Mouse (Mus musculus): ENCODE measurements around the gene Slc35e3. TPM values are rescaled to one million over a fixed set of nuclear protein-coding genes. Genes with fewer than 3 reads are reported as not detected.
"Not testable (repeated sequence)": the region's sequence is repeated elsewhere in the genome, so short reads cannot be mapped to it uniquely, and the experiment has no call there.

The Slc35e3 gene
- polyA plus RNA-seq, 1 experiment from 2014 or later, result 17.5 TPM

DNA sequence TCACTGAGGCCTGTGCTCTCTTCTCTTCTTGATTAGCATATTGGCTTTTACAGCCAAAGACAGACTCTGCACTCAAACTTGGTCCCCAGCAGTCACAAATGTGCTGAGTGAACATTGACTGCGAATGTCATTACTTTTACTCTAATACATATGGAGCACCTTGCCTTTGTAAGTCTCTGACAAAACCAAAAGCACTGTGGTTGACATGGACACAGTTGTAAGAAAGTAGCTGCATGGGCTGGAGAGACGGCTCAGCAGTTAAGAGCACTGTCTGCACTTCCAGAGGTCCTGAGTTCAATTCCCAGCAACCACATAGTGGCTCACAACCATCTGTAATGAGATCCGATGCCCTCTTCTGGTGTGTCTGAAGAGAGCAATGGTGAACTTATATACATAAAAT, 12.2 kb upstream of the Slc35e3 start:
- WGBS, result 93% methylated on average over 3 of the region's 3 CpGs
- peaks cover 86% of the 10 kb centered on the region for H3K36me3 ChIP-seq
- H3K27me3 ChIP-seq; H3K4me2 ChIP-seq; ATAC-seq (ENCODE audit: borderline replicate concordance, extremely low read depth, low FRiP score, low TSS enrichment); H3K4me1 ChIP-seq; H3K9ac ChIP-seq; H3K4me3 ChIP-seq; H3K9me3 ChIP-seq; H3K27ac ChIP-seq: not testable (repeated sequence)

DNA sequence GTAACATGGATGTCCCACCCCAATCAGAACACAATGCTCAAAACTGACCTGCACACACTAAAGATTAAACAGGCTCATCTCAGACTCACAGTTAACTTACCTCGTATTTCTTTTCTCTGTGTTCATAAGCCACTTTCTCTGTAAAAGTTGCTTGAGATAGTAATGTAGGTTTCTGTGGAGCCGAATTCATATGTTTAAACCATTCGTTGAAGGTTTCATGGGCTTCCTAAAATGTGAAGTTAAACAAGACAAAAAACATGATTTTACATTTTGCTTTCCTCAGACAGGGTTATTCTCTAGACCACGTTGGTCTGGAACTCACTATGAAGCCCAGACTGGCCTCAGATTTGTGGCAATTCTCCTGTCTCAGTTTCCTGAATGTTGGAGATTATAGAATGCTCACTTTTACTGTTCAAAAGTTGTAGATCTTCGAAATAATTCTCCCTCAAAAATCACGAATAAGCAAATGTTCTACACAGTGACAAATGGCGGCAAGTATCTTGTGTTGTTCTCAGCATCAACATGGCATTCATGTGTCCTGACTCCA, 11.7 kb upstream of the Slc35e3 start:
- WGBS, result 93% methylated on average over 7 of the region's 7 CpGs
- Histone ChIP-seq H3K27me3 (no peaks in the 10 kb centered on the region), H3K4me2 (no peak overlapping the region), H3K4me3 (no peak overlapping the region), H3K27ac (no peak overlapping the region), H3K4me1 (no peaks in the 10 kb centered on the region), H3K36me3 (peaks cover 85% of the 10 kb centered on the region), H3K9me3 (no peaks in the 10 kb centered on the region), H3K9ac (no peak overlapping the region)
- no peak for ATAC-seq (ENCODE audit: borderline replicate concordance, extremely low read depth, low FRiP score, low TSS enrichment)

DNA sequence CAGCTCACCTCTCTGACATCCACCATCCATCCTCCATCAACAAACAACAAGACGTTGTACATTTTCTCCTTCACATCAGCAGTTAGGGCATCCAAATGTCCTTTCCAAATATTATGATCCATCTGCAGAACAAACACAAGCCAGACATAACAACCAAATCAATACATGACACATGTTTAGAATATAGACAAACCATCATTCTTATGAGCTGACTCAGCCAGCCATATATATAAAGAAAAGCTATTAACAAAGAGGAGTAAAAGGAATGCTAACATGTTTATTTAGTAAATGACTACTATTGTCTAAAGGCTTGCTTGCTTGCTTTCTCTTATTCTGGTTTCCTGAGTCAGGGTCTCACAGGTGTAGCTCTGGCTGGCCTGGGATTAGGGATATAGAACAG, 11.1 kb upstream of the Slc35e3 start:
- Histone ChIP-seq H3K27me3 (no peaks in the 10 kb centered on the region), H3K9ac (no peak overlapping the region), H3K36me3 (peaks cover 80% of the 10 kb centered on the region), H3K4me3 (no peak overlapping the region), H3K9me3 (no peaks in the 10 kb centered on the region), H3K4me1 (no peaks in the 10 kb centered on the region), H3K4me2 (no peak overlapping the region), H3K27ac (no peak overlapping the region)
- no peak for ATAC-seq (ENCODE audit: borderline replicate concordance, extremely low read depth, low FRiP score, low TSS enrichment)
- 76% methylated on average over 1 of the region's 1 CpGs for WGBS

DNA sequence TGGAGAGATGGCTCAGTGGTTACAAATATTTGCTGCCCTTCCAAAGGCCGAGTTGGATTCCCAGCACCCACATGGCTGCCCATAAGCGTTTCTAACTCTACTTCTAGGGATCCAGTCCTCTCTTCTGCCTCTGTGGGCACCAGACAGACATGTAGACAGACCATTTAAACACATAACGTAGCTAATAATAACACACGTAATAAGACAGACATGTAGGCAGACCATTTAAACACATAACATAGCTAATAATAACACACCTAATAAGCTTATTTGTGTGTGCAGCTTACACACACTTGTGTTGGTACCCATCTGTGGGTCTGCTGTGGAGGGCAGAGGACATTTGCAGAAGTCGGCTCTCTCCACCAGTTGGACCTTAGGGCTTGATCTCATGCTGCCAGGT, 10.6 kb upstream of the Slc35e3 start:
- no peak overlapping the region for H3K9ac ChIP-seq
- WGBS, result 90% methylated on average over 5 of the region's 5 CpGs
- ATAC-seq (ENCODE audit: borderline replicate concordance, extremely low read depth, low FRiP score, low TSS enrichment), result no peak
- peaks cover 82% of the 10 kb centered on the region for H3K36me3 ChIP-seq
- H3K27ac ChIP-seq, result no peak overlapping the region
- H3K27me3 ChIP-seq, result no peaks in the 10 kb centered on the region
- no peak overlapping the region for H3K4me3 ChIP-seq
- no peak overlapping the region for H3K4me2 ChIP-seq
- H3K9me3 ChIP-seq, result no peaks in the 10 kb centered on the region
- no peaks in the 10 kb centered on the region for H3K4me1 ChIP-seq

DNA sequence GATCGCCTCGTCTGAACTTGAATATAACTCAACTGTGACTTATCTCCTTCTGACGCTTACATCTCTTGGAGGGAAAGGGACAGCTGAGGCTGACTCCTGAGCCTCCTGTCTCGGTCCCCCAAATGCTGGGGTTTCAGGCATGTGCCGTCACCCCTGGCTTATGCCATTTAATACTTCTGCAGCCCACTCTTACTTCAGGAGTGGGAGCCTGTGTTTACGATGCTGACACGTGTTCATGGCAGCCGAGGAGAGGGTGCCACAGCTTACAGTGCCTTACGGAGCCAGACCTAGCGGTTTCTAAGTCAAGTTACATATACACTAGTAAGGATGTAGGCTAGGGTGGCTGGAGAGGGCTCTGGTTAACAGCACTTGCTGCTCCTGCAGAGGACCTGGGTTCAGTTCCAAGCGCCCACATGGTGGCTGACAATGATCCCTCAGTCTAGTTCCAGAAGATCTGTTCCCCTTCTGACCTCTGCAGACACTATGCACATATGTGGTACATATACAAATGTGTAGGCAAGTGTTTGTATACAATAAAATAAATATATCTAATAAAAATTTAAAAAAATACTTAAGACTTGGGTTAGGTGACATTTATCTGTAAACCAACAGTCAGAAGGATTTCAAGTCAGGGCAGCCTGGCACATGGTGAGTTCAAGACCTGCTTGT, 9.8 kb upstream of the Slc35e3 start:
- ATAC-seq (ENCODE audit: borderline replicate concordance, extremely low read depth, low FRiP score, low TSS enrichment), result no peak
- Histone ChIP-seq H3K4me1 (no peaks in the 10 kb centered on the region), H3K27ac (no peak overlapping the region)

DNA sequence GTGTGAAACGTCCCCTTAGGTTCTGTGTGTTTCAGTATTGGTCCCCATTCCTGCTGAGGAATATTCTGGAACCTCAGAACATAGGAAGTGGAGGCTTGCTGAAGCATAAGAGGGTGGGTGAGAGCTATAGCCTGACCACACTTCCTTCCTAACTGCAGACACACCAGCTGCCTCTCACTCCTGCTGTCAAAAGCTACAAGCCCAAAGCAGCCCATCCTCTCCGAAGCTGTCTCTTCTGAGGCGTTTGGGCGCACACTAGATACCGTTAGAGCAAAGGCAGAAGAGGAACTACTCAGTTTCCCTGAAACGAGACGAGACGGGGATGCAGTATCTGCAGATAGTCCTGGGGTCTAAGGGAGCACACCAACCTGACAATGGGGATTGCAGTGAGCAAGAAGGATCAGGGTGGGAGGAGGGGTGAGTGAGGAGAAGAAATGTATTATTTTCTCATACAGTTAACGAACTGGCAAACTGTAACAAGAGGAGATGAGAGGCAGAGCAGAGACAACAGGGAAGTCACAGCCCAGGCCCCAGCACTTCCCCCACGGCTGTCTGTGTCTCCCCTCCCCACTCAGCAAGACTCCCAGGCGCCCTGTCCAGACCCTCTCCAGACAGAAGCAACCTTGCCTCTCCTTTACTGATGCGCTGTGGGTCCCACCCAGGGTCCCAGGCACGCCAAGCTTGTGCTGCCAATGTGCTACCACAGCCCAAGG, 9.1 kb upstream of the Slc35e3 start:
- ATAC-seq (ENCODE audit: borderline replicate concordance, extremely low read depth, low FRiP score, low TSS enrichment), result no peak
- 82% methylated on average over 13 of the region's 13 CpGs for WGBS

More for the DNA sequence above, 9.8 kb upstream of the Slc35e3 start:
- 90% methylated on average over 11 of the region's 11 CpGs for WGBS
- H3K9ac ChIP-seq, result no peak overlapping the region
- no peak overlapping the region for H3K4me3 ChIP-seq
- peaks cover 82% of the 10 kb centered on the region for H3K36me3 ChIP-seq
- no peaks in the 10 kb centered on the region for H3K27me3 ChIP-seq
- H3K9me3 ChIP-seq, result no peaks in the 10 kb centered on the region
- no peak overlapping the region for H3K4me2 ChIP-seq

DNA sequence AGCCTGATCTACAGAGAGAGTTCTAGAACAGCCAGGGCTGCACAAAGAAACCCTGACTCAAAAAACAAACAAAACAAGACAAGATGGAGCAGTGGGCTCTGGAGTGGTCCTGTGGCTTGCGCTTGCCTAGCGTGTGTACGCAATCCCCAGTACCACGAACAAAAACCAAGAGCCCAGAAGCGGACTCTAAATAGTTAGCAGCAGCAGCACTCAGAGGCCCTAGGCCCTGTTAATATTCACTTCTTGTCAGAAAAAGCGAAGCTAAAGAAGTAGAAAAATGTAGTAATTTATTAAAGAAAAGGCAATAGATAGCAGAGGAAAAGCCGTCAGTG, 8.4 kb upstream of the Slc35e3 start:
- Histone ChIP-seq H3K9me3 (no peaks in the 10 kb centered on the region), H3K4me2 (no peak overlapping the region), H3K4me1 (no peaks in the 10 kb centered on the region), H3K27me3 (no peaks in the 10 kb centered on the region), H3K27ac (no peak overlapping the region), H3K9ac (no peak overlapping the region), H3K4me3 (no peak overlapping the region), H3K36me3 (peaks cover 80% of the 10 kb centered on the region)
- WGBS, result 91% methylated on average over 7 of the region's 7 CpGs
- no peak for ATAC-seq (ENCODE audit: borderline replicate concordance, extremely low read depth, low FRiP score, low TSS enrichment)

More for the DNA sequence above, 9.1 kb upstream of the Slc35e3 start:
- H3K36me3 ChIP-seq, result peaks cover 79% of the 10 kb centered on the region
- no peaks in the 10 kb centered on the region for H3K9me3 ChIP-seq
- H3K27ac ChIP-seq, result no peak overlapping the region
- H3K4me1 ChIP-seq, result no peaks in the 10 kb centered on the region
- H3K9ac ChIP-seq, result no peak overlapping the region
- no peak overlapping the region for H3K4me2 ChIP-seq
- H3K27me3 ChIP-seq, result no peaks in the 10 kb centered on the region
- no peak overlapping the region for H3K4me3 ChIP-seq

DNA sequence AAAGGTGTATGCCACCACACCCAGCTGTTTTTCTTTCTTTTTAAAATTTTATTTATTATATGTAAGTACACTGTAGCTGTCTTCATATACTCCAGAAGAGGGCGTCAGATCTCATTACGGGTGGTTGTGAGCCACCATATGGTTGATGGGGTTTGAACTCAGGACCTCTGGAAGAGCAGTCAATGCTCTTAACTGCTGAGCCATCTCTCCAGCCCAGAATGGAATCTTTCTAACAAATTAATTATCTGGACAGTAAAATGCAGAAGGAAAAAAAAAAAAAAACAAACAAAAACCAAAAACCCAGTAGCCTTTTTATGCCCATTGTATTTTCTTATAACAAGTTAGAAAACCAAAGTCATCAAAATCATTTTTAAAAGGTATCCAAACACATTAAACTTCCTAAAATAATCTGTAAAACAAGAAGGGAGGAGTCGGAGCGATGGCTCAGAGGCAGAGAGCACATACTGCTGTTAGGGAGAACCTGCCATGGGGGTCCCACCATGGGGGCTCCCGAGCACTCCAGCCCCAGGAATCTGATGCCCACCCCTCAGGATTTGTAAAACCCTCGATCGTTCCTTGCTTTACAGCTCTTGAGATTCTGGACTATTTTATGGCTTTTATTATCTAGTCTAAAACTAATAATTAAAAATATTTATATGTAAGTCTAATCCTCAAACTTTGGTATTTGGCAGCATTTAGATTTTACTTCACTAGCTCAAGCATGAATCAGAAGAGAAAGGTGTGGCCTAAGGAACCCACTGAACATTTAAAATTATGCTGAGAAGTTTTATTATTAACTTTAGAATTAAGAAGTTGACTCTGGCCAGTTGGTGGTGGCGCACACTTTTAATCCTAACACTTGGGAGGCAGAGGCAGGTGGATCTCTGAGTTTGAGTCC, 7.8 kb upstream of the Slc35e3 start:
- WGBS, result 92% methylated on average over 8 of the region's 8 CpGs
- no peak for ATAC-seq (ENCODE audit: borderline replicate concordance, extremely low read depth, low FRiP score, low TSS enrichment)
- Histone ChIP-seq H3K4me1 (no peaks in the 10 kb centered on the region), H3K4me2 (no peak overlapping the region), H3K27ac (no peak overlapping the region), H3K9me3 (no peaks in the 10 kb centered on the region), H3K36me3 (peaks cover 79% of the 10 kb centered on the region), H3K27me3 (no peaks in the 10 kb centered on the region), H3K4me3 (no peak overlapping the region), H3K9ac (no peak overlapping the region)

DNA sequence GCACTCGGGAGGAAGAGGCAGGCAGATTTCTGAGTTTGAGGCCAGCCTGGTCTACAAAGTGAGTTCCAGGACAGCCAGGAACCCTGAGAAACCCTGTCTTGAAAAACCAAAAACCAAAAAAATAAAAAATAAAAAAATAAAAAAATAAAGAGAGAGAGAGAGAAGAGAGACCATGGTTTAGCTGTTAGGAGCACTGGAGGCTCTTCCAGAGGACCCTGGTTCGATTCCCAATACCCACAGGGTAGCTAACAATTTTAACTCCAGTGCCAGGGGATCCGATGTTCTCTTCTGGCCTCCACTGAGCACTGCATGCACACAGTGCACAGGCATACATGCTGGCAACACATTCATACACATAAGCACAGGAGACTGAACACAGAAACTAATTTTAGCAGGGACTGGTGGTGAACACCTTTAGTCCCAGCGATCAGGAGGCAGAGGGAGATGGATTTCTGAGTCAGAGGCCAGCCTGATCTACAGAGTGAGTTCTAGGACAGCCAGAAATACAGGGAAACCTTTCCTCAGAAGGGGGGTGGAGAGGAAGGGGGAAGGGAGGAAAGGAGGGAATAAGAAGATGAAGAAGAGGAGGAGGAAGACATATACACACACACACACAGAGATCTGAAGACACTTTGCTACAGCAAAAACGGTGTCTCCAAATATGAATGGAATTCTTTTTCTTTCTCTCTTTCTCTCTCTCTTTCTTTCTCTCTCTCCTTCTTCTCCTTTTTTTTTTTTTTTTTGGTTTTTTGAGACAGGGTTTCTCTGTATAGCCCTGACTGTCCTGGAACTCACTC, 6.9 kb upstream of the Slc35e3 start:
- no peak for ATAC-seq (ENCODE audit: borderline replicate concordance, extremely low read depth, low FRiP score, low TSS enrichment)
- Histone ChIP-seq H3K4me3 (no peak overlapping the region), H3K9ac (no peak overlapping the region), H3K4me1 (no peaks in the 10 kb centered on the region), H3K4me2 (no peak overlapping the region), H3K36me3 (peaks cover 74% of the 10 kb centered on the region), H3K9me3 (no peaks in the 10 kb centered on the region), H3K27ac (no peak overlapping the region), H3K27me3 (no peaks in the 10 kb centered on the region)
- WGBS, result 92% methylated on average over 5 of the region's 5 CpGs

DNA sequence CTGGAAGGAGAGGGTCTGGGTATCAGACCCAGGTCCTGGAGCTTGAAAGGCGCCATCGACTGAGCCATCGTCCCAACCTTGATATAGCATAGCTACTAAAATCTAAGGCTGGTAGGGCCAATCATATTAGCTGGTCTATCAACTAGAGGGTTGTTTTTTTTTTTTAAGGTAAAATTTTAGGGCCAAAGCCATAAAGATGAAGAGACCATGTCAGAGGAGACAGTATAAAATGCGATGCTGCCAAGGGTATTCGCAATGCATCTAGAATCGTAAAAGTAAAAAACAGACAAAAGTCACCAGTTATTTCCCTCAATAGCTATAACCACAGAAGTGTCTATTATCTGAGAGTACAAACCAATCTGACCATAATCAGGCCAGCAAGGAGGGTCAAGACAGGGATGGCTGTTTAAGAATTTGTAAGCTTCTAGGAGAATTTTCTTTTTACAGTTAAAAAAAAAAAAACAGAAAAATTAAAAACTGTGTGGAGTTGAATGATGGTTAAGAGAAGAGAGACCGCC, 6.2 kb upstream of the Slc35e3 start:
- Histone ChIP-seq H3K27ac (no peak overlapping the region), H3K36me3 (peaks cover 67% of the 10 kb centered on the region), H3K27me3 (no peaks in the 10 kb centered on the region), H3K4me3 (no peak overlapping the region), H3K9ac (no peak overlapping the region), H3K4me2 (no peak overlapping the region), H3K9me3 (no peaks in the 10 kb centered on the region), H3K4me1 (no peaks in the 10 kb centered on the region)
- ATAC-seq (ENCODE audit: borderline replicate concordance, extremely low read depth, low FRiP score, low TSS enrichment), result no peak
- 98% methylated on average over 7 of the region's 7 CpGs for WGBS

DNA sequence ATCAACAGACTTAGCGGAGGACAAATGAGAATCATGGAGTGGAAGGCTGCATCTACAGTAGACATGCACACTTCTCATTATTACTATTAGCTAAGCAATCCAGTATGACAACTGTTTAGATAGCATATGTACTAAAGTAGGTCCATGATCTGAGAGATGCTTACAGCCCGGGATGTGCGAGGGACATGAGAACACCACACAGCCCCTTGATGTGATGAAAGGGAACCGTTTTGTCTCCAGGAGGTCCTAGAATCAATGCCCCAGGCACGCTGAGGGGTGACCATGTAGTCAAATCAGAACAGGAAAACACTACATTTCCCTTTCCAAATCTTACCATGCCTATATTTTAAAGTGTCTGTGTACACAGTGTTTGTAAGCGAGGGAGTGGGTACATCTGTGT, 5.6 kb upstream of the Slc35e3 start:
- Histone ChIP-seq H3K27me3 (no peaks in the 10 kb centered on the region), H3K36me3 (peaks cover 61% of the 10 kb centered on the region), H3K9me3 (no peaks in the 10 kb centered on the region), H3K9ac (no peak overlapping the region), H3K4me1 (no peaks in the 10 kb centered on the region), H3K4me3 (no peak overlapping the region), H3K4me2 (no peak overlapping the region), H3K27ac (no peak overlapping the region)
- ATAC-seq (ENCODE audit: borderline replicate concordance, extremely low read depth, low FRiP score, low TSS enrichment), result no peak
- 95% methylated on average over 6 of the region's 6 CpGs for WGBS
